Mouse (Mus musculus) ES-Bruce4 (cell line): Measurements from ENCODE around the gene Slc9a3r1. TPM values are rescaled to one million over a fixed set of nuclear protein-coding genes. Genes with fewer than 3 reads are reported as not detected.

Source experiments
- H3K27ac ChIP-seq: 2 replicates; pipeline ENCODE4 v1.5.1; 2012; ENCODE audit warnings: low read length, inconsistent platforms; ENCODE audit not compliant: insufficient read depth
- H3K27me3 ChIP-seq: 2 replicates; pipeline ENCODE4 v1.6.1; 2012; ENCODE audit warnings: mild to moderate bottlenecking, low read length, inconsistent platforms; ENCODE audit not compliant: control insufficient read depth, poor library complexity, insufficient read depth, severe bottlenecking
- H3K36me3 ChIP-seq: 2 replicates; pipeline ENCODE4 v1.6.1; 2012; ENCODE audit warnings: inconsistent platforms, mild to moderate bottlenecking, low read length, moderate library complexity; ENCODE audit not compliant: control insufficient read depth, poor library complexity, insufficient read depth, severe bottlenecking
- H3K4me1 ChIP-seq: one replicate; pipeline ENCODE4 v1.8.1; 2011; ENCODE audit warnings: low read length; ENCODE audit not compliant: control insufficient read depth, insufficient read depth
- H3K4me3 ChIP-seq: 2 replicates; pipeline ENCODE4 v1.5.1; 2011; ENCODE audit warnings: low read depth, mild to moderate bottlenecking, low read length
- H3K9ac ChIP-seq: 2 replicates; pipeline ENCODE4 v1.6.1; 2012; ENCODE audit warnings: low read depth, mild to moderate bottlenecking, inconsistent platforms; ENCODE audit not compliant: poor library complexity, severe bottlenecking
- H3K9me3 ChIP-seq: replicated peaks from 2 replicates; pipeline ENCODE4 v1.6.1; 2012; ENCODE audit warnings: mild to moderate bottlenecking, low read length, inconsistent platforms; ENCODE audit not compliant: control insufficient read depth, poor library complexity, insufficient read depth, severe bottlenecking
- CTCF ChIP-seq: IDR thresholded peaks from one replicate; pipeline ENCODE4 v1.8.1; 2011; ENCODE audit warnings: low read depth, low read length
- EP300 ChIP-seq: IDR thresholded peaks from 2 replicates; pipeline ENCODE4 v1.6.1; 2011; ENCODE audit warnings: low read depth, low read length; ENCODE audit not compliant: insufficient read depth
- POLR2A ChIP-seq: IDR thresholded peaks from one replicate; pipeline ENCODE4 v1.8.1; 2011; ENCODE audit warnings: low read length; ENCODE audit not compliant: insufficient read depth
- polyA plus RNA-seq: library from polyadenylated mRNA; stranded (reverse); fragments of >200 nt; gene quantifications from 2 replicates; pipeline ENCODE4 v1.2.4, GENCODE M21; 2011; ENCODE audit warnings: low read depth; ENCODE audit not compliant: missing spikeins, insufficient read depth, insufficient read length

Gene Slc9a3r1
- polyA plus RNA-seq, 1 experiment, result 73.2 TPM

DNA sequence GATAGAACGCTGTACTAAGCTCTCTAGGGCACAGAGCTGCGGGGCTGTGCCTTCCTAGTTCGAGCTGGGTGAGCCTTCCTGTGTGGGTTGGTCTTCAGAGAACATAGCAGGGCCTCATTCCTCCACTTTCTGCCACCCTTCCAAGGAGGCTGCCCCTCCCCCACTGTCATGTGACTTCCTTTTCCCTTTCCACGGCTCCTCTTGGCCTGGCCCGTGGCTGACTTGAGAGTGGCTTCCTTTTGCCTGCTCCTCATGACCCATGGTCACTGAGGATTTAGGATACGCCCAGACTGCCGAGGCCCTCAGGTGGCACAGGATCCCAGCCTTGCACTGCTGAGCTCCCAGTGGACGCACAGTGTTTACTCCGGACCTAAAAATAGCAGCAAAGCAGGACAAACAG is 29.0 kb downstream of the Slc9a3r1 start:
- Histone ChIP-seq H3K4me3 (no peak overlapping the region), H3K9me3 (no peaks in the 10 kb centered on the region), H3K27ac (no peak overlapping the region), H3K27me3 (no peaks in the 10 kb centered on the region), H3K36me3 (no peaks in the 10 kb centered on the region), H3K9ac (no peak overlapping the region), H3K4me1 (peaks cover 4% of the 10 kb centered on the region)
- TF ChIP-seq CTCF (no peak), POLR2A (no peak), EP300 (no peak)

DNA sequence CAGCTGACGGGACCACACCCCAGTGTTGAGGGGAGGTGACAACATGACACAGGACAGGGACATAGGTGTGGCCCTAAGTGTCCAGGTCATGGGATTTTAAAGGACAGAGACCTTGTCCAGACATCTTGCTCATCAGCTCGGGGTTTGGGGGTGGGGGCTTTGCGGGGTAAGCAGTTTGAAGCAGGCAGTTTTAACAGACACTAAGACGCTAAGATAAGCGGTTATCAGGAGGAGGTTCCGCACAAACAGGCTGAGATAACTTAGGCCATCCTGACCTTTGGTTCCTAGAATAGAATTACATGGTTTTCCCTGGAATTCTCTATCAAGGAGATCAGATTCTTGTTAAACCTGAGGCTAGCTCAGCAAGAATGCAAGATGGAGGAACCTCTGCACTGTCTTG is 31.6 kb downstream of the Slc9a3r1 start:
- Histone ChIP-seq H3K36me3 (no peaks in the 10 kb centered on the region), H3K4me3 (no peak overlapping the region), H3K27me3 (no peaks in the 10 kb centered on the region), H3K4me1 (peaks cover 4% of the 10 kb centered on the region), H3K9ac (no peak overlapping the region), H3K9me3 (no peaks in the 10 kb centered on the region), H3K27ac (no peak overlapping the region)
- TF ChIP-seq CTCF, result no peak
- no peak for TF ChIP-seq POLR2A
- no peak for TF ChIP-seq EP300

DNA sequence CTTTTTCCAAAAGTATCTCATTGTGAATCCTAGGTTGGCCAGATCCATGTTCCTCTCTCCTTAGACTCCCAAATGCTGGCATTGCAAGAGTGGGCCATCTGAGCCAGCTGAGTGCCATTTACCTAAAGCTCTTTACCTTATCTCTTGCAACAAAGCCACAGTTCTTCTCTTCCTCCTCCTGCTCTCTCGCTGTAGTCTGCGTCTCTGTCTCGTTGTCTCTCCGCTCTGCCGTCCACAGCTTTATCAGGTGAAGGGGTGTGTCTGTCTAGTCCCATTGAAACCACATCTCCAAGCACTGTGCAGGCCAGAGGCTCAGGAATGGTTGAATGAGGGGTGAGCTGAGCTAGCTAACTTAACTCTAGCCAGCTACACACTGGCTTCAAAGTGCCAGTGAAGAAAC is 32.8 kb downstream of the Slc9a3r1 start:
- H3K27me3 ChIP-seq, result no peaks in the 10 kb centered on the region
- H3K9me3 ChIP-seq, result no peaks in the 10 kb centered on the region
- peaks cover 3% of the 10 kb centered on the region for H3K4me1 ChIP-seq
- TF ChIP-seq CTCF (no peak), POLR2A (no peak), EP300 (no peak)
- H3K4me3 ChIP-seq, result no peak overlapping the region
- no peaks in the 10 kb centered on the region for H3K36me3 ChIP-seq
- no peak overlapping the region for H3K27ac ChIP-seq
- no peak overlapping the region for H3K9ac ChIP-seq

- Histone ChIP-seq H3K9ac (no peak overlapping the region), H3K36me3 (no peaks in the 10 kb centered on the region), H3K4me3 (no peak overlapping the region), H3K9me3 (no peaks in the 10 kb centered on the region), H3K27ac (no peak overlapping the region), H3K4me1 (no peaks in the 10 kb centered on the region), H3K27me3 (no peaks in the 10 kb centered on the region)
- TF ChIP-seq POLR2A (no peak), EP300 (no peak), CTCF (no peak)
These were observed 34.4 kb downstream of the Slc9a3r1 start for GRCm38 (mm10) chr11:115197558-115197957.

GRCm38 (mm10) chr11:115198932-115199384 is 35.8 kb downstream of the Slc9a3r1 start:
- TF ChIP-seq CTCF (no peak), EP300 (no peak), POLR2A (no peak)
- Histone ChIP-seq H3K4me1 (no peaks in the 10 kb centered on the region), H3K36me3 (no peaks in the 10 kb centered on the region), H3K9me3 (no peaks in the 10 kb centered on the region), H3K27me3 (no peaks in the 10 kb centered on the region), H3K9ac (no peak overlapping the region), H3K27ac (no peak overlapping the region), H3K4me3 (no peak overlapping the region)

DNA sequence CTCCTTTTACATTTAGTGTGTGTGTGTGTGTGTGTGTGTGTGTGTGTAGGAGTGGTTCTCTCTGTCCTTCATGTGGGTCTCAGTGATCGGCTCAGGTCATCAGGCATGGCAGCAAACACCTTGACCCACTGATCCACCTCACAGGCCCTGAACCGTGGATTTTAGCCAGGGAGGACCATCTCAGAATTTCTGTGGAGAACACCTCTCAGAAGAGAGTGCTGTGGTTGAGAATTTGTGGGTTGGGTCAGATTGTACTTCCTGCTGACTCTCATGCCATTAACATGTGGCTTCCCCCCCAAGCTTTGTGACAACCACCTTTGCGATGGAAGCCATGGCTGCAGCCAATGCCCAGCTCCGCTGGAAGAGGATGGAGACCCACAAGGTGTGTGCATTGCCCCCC is 37.4 kb downstream of the Slc9a3r1 start:
- H3K9ac ChIP-seq, result no peak overlapping the region
- H3K27me3 ChIP-seq, result no peaks in the 10 kb centered on the region
- H3K27ac ChIP-seq, result no peak overlapping the region
- H3K4me3 ChIP-seq, result no peak overlapping the region
- TF ChIP-seq CTCF (no peak), EP300 (no peak), POLR2A (no peak)
- H3K4me1 ChIP-seq, result no peaks in the 10 kb centered on the region
- H3K36me3 ChIP-seq, result no peaks in the 10 kb centered on the region
- no peaks in the 10 kb centered on the region for H3K9me3 ChIP-seq
